Mouse (Mus musculus): ENCODE data around the gene Ralgapa2.
"Not testable (repeated sequence)": the region's sequence is repeated elsewhere in the genome, so short reads cannot be mapped to it uniquely, and the experiment has no call there.

GRCm38 (mm10) chr2:146466811-146467210 lies 45.3 kb downstream of the Ralgapa2 start:
- TF ChIP-seq POLR2A (IDR thresholded peaks at IDR 0.05; ENCODE audit: borderline replicate concordance, extremely low read depth, insufficient read depth, insufficient read length, poor library complexity, severe bottlenecking); CTCF (IDR thresholded peaks at IDR 0.05; ENCODE audit: borderline replicate concordance, extremely low read depth, insufficient read depth, insufficient read length): not testable (repeated sequence)
